Mouse (Mus musculus) heart, embryonic 11.5 days (tissue): ENCODE results near the gene Slc4a4. TPM values are rescaled to one million over a fixed set of nuclear protein-coding genes. Genes with fewer than 3 reads are reported as not detected.

Source experiments
- ATAC-seq: fragments of 200-750 bp; cut with Nextera tagmentation; replicated peaks from 2 replicates; pipeline ENCODE4 v1.8.0; 2017; ENCODE audit warnings: moderate library complexity; ENCODE audit not compliant: insufficient number of reproducible peaks, low FRiP score, low TSS enrichment
- H3K27ac ChIP-seq: fragments of 300-500 bp; sonication (generic); 2 replicates; pipeline ENCODE4 v1.5.1; 2014; ENCODE audit warnings: mild to moderate bottlenecking, low read depth, low read length
- H3K27me3 ChIP-seq: fragments of 300-500 bp; sonication (generic); 2 replicates; pipeline ENCODE4 v1.6.1; 2014; ENCODE audit warnings: mild to moderate bottlenecking, low read length, mixed read lengths; ENCODE audit not compliant: control insufficient read depth, insufficient read depth
- H3K36me3 ChIP-seq: fragments of 300-500 bp; sonication (generic); 2 replicates; pipeline ENCODE4 v1.6.1; 2014; ENCODE audit warnings: mild to moderate bottlenecking, low read length, moderate library complexity, mixed read lengths; ENCODE audit not compliant: control insufficient read depth, insufficient read depth
- H3K4me1 ChIP-seq: fragments of 300-500 bp; sonication (generic); 2 replicates; pipeline ENCODE4 v1.6.1; 2014; ENCODE audit warnings: low read length; ENCODE audit not compliant: control insufficient read depth, insufficient read depth
- H3K4me2 ChIP-seq: fragments of 300-500 bp; sonication (generic); 2 replicates; pipeline ENCODE4 v1.6.1; 2014; ENCODE audit warnings: mild to moderate bottlenecking, moderate library complexity
- H3K4me3 ChIP-seq: fragments of 300-500 bp; sonication (generic); 2 replicates; pipeline ENCODE4 v1.5.1; 2014; ENCODE audit warnings: low read depth, low read length
- H3K9ac ChIP-seq: fragments of 300-500 bp; sonication (generic); 2 replicates; pipeline ENCODE4 v1.6.1; 2014; ENCODE audit warnings: mild to moderate bottlenecking, low read depth, low read length, moderate library complexity
- H3K9me3 ChIP-seq: fragments of 300-500 bp; sonication (generic); replicated peaks from 2 replicates; pipeline ENCODE4 v1.6.1; 2016; ENCODE audit warnings: low read length; ENCODE audit not compliant: control insufficient read depth
- WGBS: fragments of 180-500 bp; shearing (Covaris S2); extraction: QIAGEN DNeasy Blood & Tissue Kit; methylation state at CpG from one replicate; pipeline ENCODE4 v1.1.7; 2014; ENCODE audit not compliant: insufficient replicate concordance; 5-methylcytosine and 5-hydroxymethylcytosine counted together
- polyA plus RNA-seq: library from polyadenylated mRNA; unstranded; fragments of >200 nt; fragmentation: Nextera tagmentation; extraction: Ambion mirVana; gene quantifications from 2 replicates; pipeline ENCODE4 v1.2.1, GENCODE M21; 2014

Gene Slc4a4
- polyA plus RNA-seq, 1 experiment from 2014 or later = 3.4 TPM

DNA sequence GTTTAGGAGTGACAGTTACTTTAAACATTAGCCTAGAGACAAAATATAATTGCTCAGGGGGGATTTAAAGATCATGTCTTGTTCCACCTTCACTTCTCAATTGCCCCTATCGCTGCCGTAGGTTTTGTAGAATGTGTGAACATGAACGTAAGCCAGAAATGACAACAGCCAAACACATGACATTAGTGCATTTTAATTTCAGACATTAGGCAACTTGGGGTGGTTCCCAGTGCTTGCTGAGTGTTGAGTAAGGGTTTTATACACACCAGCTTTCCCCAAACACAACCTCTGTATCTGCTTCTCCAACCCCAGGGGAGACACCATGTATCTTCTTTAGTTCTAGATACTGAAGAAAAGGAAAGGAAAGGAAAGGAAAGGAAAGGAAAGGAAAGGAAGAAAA lies 1.1 kb upstream of the Slc4a4 start:
- WGBS = 74% methylated on average over 3 of the region's 3 CpGs
- Histone ChIP-seq H3K4me1 (0 out of 2 replicates have a peak, but pooled peaks cover 4% of the 10 kb centered on the region), H3K27ac (no peak overlapping the region), H3K27me3 (no peaks in the 10 kb centered on the region), H3K9ac (no peak overlapping the region), H3K4me3 (no peak overlapping the region), H3K9me3 (no peaks in the 10 kb centered on the region), H3K4me2 (no peak overlapping the region), H3K36me3 (no peaks in the 10 kb centered on the region)
- ATAC-seq = no peak

DNA sequence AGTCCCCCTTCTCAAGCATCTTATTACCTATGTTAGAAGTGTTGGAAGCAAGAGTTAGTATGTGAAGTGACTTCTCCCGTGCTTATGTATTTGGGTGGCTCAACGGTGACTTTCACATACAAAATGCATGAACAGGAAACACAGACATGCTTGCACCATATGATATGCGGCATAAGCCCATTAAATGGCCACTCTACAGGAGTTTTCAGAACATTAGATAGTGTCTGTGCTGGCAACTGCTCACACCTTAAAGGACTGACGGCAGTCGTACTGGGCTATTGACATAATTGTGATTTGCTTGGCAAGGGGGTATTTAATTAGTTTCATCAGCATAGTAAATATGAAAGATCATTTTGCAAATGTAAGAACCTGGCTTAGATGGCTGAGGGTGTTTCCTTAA lies 674 bp upstream of the Slc4a4 start:
- Histone ChIP-seq H3K27ac (no peak overlapping the region), H3K36me3 (no peaks in the 10 kb centered on the region), H3K27me3 (no peaks in the 10 kb centered on the region), H3K9me3 (no peaks in the 10 kb centered on the region), H3K4me3 (no peak overlapping the region; the same call in 1 of the 2 replicates), H3K4me1 (0 out of 2 replicates have a peak, but pooled peaks cover 4% of the 10 kb centered on the region), H3K4me2 (peak overlapping the region; percentile 94), H3K9ac (no peak overlapping the region)
- 52% methylated on average over 5 of the region's 5 CpGs for WGBS
- no peak for ATAC-seq

DNA sequence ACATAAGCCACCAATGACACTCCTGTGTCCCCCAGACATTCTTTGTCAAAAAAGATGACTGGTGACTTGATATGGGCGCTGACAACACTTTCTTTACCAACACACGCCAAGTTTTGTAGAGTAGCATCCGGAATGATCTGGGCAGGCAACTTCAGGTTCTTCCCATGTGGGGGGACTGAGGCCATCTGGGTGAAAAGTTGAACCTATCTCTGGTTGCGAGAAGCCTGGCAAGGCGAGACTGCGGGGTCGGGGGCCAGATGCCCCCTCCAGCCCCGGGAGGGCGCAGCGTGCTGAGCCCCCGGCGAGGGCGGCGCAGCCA lies 310 bp upstream of the Slc4a4 start:
- ATAC-seq = no peak
- peak overlapping the region; percentile 78 for H3K9ac ChIP-seq
- H3K36me3 ChIP-seq = no peaks in the 10 kb centered on the region
- H3K4me2 ChIP-seq = peak overlapping the region; percentile 94
- peak overlapping the region; percentile 89 for H3K4me3 ChIP-seq
- under 1% methylated on average over 14 of the region's 14 CpGs for WGBS
- H3K9me3 ChIP-seq = no peaks in the 10 kb centered on the region
- H3K27ac ChIP-seq = no peak overlapping the region
- H3K4me1 ChIP-seq = 0 out of 2 replicates have a peak, but pooled peaks cover 4% of the 10 kb centered on the region
- H3K27me3 ChIP-seq = no peaks in the 10 kb centered on the region

DNA sequence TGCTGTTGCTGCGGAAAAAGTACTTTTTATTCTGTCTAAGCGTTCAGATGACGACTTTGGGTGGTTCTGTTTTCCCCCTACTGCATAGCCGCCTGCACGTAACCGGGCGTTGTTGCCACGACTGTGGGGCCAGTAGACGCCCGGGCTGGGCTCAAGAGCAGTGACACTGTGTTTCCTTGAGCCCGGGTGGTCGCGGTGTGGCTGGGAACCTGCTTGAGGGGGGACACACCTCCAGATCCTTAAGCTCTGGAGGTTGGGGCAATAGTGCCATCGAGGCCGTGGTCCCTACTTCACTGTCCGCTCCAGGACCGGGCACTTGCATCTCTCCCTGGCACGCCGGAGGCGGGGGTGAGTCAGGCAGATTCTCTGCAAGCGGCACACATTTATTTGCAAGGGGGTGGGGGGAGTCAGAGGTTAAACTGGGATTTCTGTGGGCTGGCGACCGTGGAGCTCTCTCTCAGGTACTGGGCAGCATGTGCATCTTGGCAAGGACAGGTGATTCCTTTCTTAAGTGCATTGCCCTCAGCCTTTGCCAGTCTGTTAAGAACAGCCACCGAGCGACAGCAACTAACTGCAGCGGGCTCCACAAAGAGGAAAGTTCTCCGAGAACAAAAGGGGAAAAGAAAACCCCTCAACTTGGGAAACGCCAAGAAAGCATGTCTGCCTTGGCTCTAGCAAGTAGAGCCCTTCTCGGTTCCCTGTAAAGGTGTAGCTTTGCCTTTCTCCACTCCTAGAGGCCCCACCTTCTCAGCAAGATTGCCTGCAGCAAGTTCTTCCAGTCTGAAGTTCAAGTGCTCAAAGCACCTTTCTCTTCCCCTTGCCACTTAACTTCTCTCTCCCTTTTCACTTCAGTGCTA lies 1.2 kb downstream of the Slc4a4 start:
- no peaks in the 10 kb centered on the region for H3K36me3 ChIP-seq
- no peaks in the 10 kb centered on the region for H3K9me3 ChIP-seq
- no peak; the same call in 1 of the 2 replicates for ATAC-seq
- H3K4me3 ChIP-seq = peak overlapping the region; percentile 89
- peak overlapping the region; percentile 94 for H3K4me2 ChIP-seq
- no peak overlapping the region for H3K27ac ChIP-seq
- 2% methylated on average over 29 of the region's 29 CpGs for WGBS
- H3K9ac ChIP-seq = peak overlapping the region; percentile 78
- H3K27me3 ChIP-seq = no peaks in the 10 kb centered on the region
- H3K4me1 ChIP-seq = 0 out of 2 replicates have a peak, but pooled peaks cover 4% of the 10 kb centered on the region

DNA sequence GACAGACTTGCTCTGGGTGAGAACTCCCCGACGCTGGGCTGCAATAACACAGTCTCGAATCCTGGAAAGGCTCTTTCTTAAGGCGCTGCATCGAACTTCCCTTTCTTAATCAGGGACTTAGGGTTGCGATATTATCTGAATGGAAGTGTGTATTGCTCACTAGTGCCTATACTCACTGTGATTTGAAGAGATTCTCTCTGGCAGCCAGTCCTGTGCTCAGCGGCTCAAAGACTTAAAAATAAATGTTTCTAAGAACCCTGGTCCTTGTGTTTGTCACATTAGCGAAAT lies 1.7 kb downstream of the Slc4a4 start:
- H3K4me3 ChIP-seq = peak overlapping the region; percentile 89
- no peak overlapping the region for H3K9ac ChIP-seq
- H3K27me3 ChIP-seq = no peaks in the 10 kb centered on the region
- H3K27ac ChIP-seq = no peak overlapping the region
- no peaks in the 10 kb centered on the region for H3K36me3 ChIP-seq
- H3K4me2 ChIP-seq = peak overlapping the region; percentile 94
- no peaks in the 10 kb centered on the region for H3K9me3 ChIP-seq
- WGBS = 33% methylated on average over 8 of the region's 8 CpGs
- no peak for ATAC-seq
- H3K4me1 ChIP-seq = 0 out of 2 replicates have a peak, but pooled peaks cover 4% of the 10 kb centered on the region

DNA sequence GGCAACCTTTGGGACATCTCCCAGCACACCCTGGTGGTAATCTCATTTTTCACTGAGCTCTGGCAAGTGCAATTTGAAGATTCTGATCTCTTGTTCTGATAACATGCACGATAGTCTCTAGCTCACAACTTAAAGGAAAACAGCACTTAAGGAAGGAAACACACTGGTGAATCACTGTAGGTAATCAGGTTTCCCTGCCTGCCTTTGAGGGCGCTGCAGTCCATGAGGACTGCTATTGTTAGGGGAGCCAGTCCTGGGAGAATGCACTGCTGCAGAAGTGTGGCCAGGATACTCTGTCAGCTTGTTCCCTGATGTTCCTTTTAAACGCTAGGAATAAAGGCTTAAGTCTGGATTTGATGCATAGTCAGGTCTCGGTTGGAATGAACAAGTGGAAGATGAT lies 2.7 kb downstream of the Slc4a4 start:
- Histone ChIP-seq H3K4me2 (no peak overlapping the region), H3K9ac (no peak overlapping the region), H3K9me3 (no peaks in the 10 kb centered on the region), H3K4me1 (0 out of 2 replicates have a peak, but pooled peaks cover 4% of the 10 kb centered on the region), H3K4me3 (no peak overlapping the region), H3K27me3 (no peaks in the 10 kb centered on the region), H3K36me3 (no peaks in the 10 kb centered on the region), H3K27ac (no peak overlapping the region)
- WGBS = 22% methylated on average over 4 of the region's 4 CpGs
- no peak for ATAC-seq

DNA sequence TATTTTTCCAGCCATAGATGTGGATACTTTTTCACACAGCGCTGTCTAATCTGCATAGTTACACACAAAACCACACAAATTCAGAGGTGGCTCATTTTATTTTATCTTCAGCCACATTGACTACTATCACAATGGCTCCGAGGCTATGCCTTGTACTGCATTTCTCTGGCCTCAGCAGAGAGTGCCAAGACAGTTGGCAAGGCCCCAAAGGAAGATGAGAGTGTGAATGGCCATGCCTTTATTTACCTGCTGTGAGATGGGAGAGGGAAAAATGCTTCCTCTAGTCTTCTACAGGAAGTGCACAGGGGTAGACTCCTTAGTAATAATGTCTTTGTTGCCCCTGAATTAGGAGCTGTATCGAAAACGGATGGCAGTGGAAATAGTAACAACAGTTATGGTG lies 3.5 kb downstream of the Slc4a4 start:
- Histone ChIP-seq H3K4me1 (0 out of 2 replicates have a peak, but pooled peaks cover 4% of the 10 kb centered on the region), H3K4me2 (no peak overlapping the region), H3K27ac (no peak overlapping the region), H3K9me3 (no peaks in the 10 kb centered on the region), H3K9ac (no peak overlapping the region), H3K27me3 (no peaks in the 10 kb centered on the region), H3K36me3 (no peaks in the 10 kb centered on the region), H3K4me3 (no peak overlapping the region)
- WGBS = 84% methylated on average over 4 of the region's 4 CpGs
- ATAC-seq = no peak

DNA sequence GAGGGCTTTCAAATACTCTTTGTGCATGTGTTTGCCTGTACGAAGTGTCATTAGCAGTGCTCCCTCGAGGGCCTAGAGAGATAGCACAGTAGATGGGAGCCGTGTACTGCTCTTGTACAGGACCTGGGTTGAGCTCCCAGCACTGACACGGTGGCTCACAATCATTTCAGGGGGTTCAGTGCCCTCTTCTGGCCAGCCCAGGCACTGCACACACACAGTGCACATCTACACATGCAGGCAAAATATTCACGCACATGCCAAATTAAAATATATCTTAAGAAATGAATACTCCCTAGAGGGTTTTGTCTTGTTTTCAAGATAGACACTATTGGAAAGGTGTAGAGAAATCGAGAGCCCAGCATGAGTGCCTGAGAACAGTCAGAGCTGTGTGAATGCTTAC lies 10.0 kb downstream of the Slc4a4 start:
- Histone ChIP-seq H3K9ac (no peak overlapping the region), H3K27me3 (no peaks in the 10 kb centered on the region), H3K36me3 (no peaks in the 10 kb centered on the region), H3K9me3 (0 out of 2 replicates have a peak, but pooled peaks cover 2% of the 10 kb centered on the region), H3K4me1 (no peaks in the 10 kb centered on the region), H3K27ac (no peak overlapping the region), H3K4me3 (no peak overlapping the region), H3K4me2 (no peak overlapping the region)
- no peak for ATAC-seq
- 88% methylated on average over 6 of the region's 6 CpGs for WGBS

DNA sequence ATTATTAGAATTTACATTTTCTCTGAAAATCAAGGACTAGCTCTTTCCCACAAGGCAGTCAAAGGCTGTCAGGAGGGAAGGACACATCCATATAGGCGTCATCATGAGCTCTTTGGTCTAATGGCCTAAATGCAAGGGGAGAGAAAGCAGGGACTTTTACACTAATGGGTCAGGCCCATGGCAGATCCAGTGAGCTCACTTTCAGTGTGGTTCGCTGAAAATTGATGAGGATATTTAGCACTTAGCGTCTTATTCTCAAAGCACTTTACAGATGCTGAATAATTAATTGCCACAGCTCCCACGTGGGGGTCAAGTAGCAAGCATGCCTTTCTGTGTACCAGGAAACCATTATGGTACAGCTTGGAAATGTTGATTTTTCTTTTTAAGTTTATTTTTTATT lies 16.5 kb downstream of the Slc4a4 start:
- Histone ChIP-seq H3K9ac (no peak overlapping the region), H3K4me3 (no peak overlapping the region), H3K36me3 (no peaks in the 10 kb centered on the region), H3K27me3 (no peaks in the 10 kb centered on the region), H3K27ac (no peak overlapping the region), H3K4me2 (no peak overlapping the region), H3K9me3 (no peaks in the 10 kb centered on the region), H3K4me1 (no peaks in the 10 kb centered on the region)
- 66% methylated on average over 4 of the region's 4 CpGs for WGBS
- no peak for ATAC-seq
